Mouse (Mus musculus) inflammation-experienced regulatory T-cells (primary cell): ENCODE data around the gene Adcy3. TPM values are rescaled to one million over a fixed set of nuclear protein-coding genes. Genes with fewer than 3 reads are reported as not detected.

Experiments used
- polyA plus RNA-seq, 2 experiments: library from polyadenylated mRNA; unstranded; fragments of 100-300 nt; shearing (Covaris generic); gene quantifications; one replicate each; pipeline ENCODE4 v1.2.1; 2017

Adcy3 gene
- polyA plus RNA-seq: 10 to 100 TPM; 30.9 to 32.0 TPM

DNA sequence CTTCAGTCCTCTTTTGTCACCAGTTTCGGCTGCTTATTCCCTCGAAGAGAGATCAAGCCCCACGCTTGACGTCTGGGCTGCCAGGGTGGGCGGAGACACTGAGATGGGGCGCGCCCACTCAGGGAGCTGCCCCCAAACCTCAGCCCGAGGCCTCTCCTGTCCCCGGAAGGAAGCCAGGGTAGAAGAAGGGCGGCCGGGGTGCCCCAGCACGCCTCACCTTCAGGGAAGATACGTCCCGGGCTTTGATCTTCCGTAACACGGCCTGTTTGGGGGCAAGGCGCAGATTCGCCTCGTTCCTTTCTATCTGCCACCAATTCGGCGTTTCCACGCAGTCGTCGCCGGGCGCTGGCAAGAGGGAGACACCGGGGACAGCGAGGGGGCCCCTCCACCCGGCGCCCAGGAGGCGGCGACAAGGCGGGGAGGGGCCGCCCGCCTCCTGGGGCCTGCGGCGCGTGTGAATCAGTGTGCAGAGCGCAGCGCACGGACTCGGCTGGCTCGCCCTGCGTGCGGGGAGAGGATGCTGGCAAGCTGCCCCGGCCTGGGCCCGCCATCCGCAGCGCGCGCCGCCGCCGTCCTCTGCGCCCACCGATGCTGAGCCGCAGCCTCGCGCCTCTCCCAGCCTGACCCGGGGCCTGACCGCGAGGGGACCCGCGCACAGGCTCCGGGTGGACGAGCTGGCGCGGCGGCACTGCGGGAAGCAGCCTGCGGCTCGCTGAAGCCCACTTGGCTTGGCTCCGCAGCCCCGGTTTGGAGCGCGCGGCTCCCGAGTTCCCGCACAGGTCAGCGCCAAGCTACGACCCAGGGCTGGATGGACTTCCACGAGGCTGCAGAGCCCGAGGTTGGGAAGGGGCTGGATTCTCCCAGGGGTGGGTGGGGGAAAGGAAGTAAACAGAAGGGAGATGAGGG lies at the start of gene Adcy3:
Gene Adcy3 (plus strand): TSS at position 163 of the 906 bp plus-strand sequence.

DNA sequence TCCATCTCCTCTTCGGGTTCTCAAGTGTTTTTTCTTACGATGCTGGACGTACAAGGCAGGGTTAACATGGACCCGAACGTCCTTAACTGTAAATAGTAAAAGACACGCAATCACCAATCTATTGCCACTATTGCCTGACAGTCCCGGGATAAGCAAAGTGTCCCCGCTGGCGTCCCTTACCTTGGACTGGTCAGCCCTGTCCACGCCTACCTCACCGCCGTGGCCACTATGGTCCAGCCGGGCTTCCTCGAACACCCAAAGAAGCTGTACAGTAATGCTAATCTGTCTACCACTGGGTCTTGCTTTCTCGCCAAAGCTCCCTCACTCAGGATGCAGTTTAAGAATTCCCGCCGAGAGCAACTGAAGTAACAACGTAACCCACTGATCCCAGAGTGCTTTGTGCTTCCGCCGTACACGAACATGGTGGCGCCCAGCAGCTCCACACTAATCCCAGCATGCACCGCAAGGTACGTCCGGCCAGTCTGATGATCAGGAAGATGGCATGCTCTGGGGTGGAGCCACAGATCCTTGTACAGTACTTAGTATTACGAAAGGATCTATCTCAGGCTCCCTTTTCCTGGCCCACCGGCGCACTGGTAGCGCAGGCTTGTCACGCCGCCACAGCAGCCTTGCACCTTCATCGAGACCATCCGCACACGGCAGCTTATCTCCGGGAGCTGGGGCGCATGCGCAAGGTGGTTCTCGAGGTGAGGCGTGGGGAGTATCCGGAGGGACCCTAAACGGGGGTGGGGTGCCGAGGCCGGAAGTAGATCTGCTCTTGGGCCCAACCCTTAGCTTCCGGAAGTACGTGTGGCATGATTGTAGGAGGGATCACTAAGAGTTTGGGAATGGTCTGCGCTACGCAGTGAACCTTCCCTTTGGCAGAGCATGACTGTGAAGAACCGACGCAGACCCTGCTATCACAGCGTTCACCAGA lies 100.9 kb downstream of the Adcy3 start, which contains the start of the genes Ptrhd1 and Cenpo:
Gene Ptrhd1 (plus strand): TSS at position 456 of the 937 bp plus-strand sequence.
Gene Cenpo (minus strand): TSS at position 723 of the 937 bp plus-strand sequence.

Other genes starting within 250 kb of the Adcy3 start
- gene Pomc, start 178.2 kb upstream of the Adcy3 start, polyA plus RNA-seq: 1 to 10 TPM; 1.8 to 2.3 TPM
- gene Efr3b, start 94.2 kb upstream of the Adcy3 start, polyA plus RNA-seq: 1 to 10 TPM in 1 of 2 experiments, under 1 TPM in 1; 0.31 to 1.8 TPM
- 10 to 100 TPM in 1 of 2 experiments, 1 to 10 TPM in 1; 9.5 to 15.5 TPM for gene Dnajc27, start 50.5 kb upstream of the Adcy3 start, polyA plus RNA-seq
- gene Ptrhd1, start 100.9 kb downstream of the Adcy3 start, polyA plus RNA-seq: 1 to 10 TPM; 3.4 to 4.3 TPM
- 10 to 100 TPM; 19.5 to 37.3 TPM for gene Cenpo, start 101.2 kb downstream of the Adcy3 start, polyA plus RNA-seq